Mouse (Mus musculus) bone marrow macrophage, adult 2 months (primary cell): ENCODE data around the gene Lst1.
A peak's percentile ranks its signal among the peaks of the same experiment; 100 is the strongest.

ENCODE experiments used
- CTCF ChIP-seq: IDR thresholded peaks from 2 replicates; pipeline ENCODE4 v1.5.1; 2012; ENCODE audit warnings: low read depth, mild to moderate bottlenecking, low read length, moderate library complexity
- POLR2A ChIP-seq: IDR thresholded peaks from 2 replicates; pipeline ENCODE4 v1.6.1; 2012; ENCODE audit warnings: mild to moderate bottlenecking, low read depth, low read length, borderline replicate concordance

GRCm38 (mm10) chr17:35195631-35196320 lies 7.5 kb upstream of the Lst1 start:
- no peak for TF ChIP-seq POLR2A
- peak; percentile 81 for TF ChIP-seq CTCF
